Comparison of ENCODE assay signal across 16 mouse cellular contexts in the genomic region with DNA sequence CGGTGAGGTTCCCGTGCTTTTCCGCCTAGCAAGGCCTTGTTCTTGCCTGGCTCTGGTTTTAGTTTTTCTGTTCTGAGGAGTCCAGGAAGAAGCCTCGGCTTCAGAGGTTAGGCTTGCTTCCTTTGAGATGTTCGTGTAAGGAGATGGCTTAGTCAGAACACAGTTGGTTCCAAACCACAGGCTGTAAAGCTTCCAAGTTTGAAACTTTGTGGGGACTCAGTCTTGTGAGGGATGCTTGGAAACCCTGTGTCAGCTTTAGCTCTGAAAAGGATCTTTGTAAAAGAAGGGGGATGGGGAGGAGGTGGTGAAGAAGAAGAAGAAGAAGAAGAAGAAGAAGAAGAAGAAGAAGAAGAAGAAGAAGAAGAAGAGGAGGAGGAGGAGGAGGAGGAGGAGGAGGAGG.
"Had no signal": no experiment of that assay in that cellular context is flagged by ENCODE, and none has a peak within 500 bp of the region (broad histone marks: within the 10 kb centered on the region; RNA-seq: fewer than 3 reads in every experiment).

No protein-coding gene starts in this region.

- ATAC-seq: midbrain, embryonic 16.5 days had no signal

- H3K9me3 ChIP-seq: limb, embryonic 13.5 days; liver, embryonic 13.5 days; megakaryocyte, embryonic 14.5 days; midbrain, embryonic 10.5 days; midbrain, embryonic 13.5 days had no signal

- H3K36me3 ChIP-seq: limb, embryonic 13.5 days; liver, embryonic 13.5 days; midbrain, embryonic 13.5 days had no signal

- H3K27me3 ChIP-seq: limb, embryonic 13.5 days; liver, embryonic 13.5 days; midbrain, embryonic 13.5 days had no signal

- H3K4me1 ChIP-seq: liver, embryonic 13.5 days; megakaryocyte, embryonic 14.5 days had no signal

- H3K27ac ChIP-seq: limb, embryonic 13.5 days; liver, embryonic 13.5 days; midbrain, embryonic 10.5 days; midbrain, embryonic 13.5 days had no signal

- H3K4me3 ChIP-seq: layer of hippocampus, adult 2 months; limb, embryonic 13.5 days; liver, embryonic 13.5 days; megakaryocyte, embryonic 14.5 days; midbrain, embryonic 10.5 days; midbrain, embryonic 13.5 days had no signal

- DNase-seq: kidney, adult 11 months; kidney, adult 9 months; kidney, postnatal 25 days; layer of hippocampus, adult 9-11 months; left cerebral cortex, postnatal 4 days; liver, embryonic 13.5 days; lung, adult 2 months; lung, postnatal 36 days; thymus, adult 18-20 months; thymus, postnatal 36 days had no signal

- H3K4me2 ChIP-seq: limb, embryonic 13.5 days; liver, embryonic 13.5 days; midbrain, embryonic 13.5 days had no signal

- H3K9ac ChIP-seq: limb, embryonic 13.5 days; liver, embryonic 13.5 days; midbrain, embryonic 13.5 days had no signal
